Mouse (Mus musculus) liver, adult 2 months (tissue): Measurements from ENCODE around the gene Dcst2. TPM values are rescaled to one million over a fixed set of nuclear protein-coding genes. Genes with fewer than 3 reads are reported as not detected.

Source experiments
- DNase-seq: peaks from one replicate; pipeline ENCODE4 v3.0.0-alpha.2; 2011; ENCODE audit warnings: low read depth, low spot score; ENCODE audit errors: extremely low read depth
- H3K27ac ChIP-seq: fragments of 200-500 bp; replicated peaks from 2 replicates; pipeline ENCODE4 v1.5.1; 2012; ENCODE audit warnings: low read depth, mild to moderate bottlenecking, control low read depth, inconsistent platforms, low read length; ENCODE audit not compliant: insufficient read depth
- H3K27me3 ChIP-seq: fragments of 200-500 bp; 2 replicates; pipeline ENCODE4 v1.6.1; 2012; ENCODE audit warnings: mild to moderate bottlenecking, moderate library complexity, low read length, inconsistent platforms; ENCODE audit not compliant: control insufficient read depth, insufficient read depth
- H3K36me3 ChIP-seq: fragments of 200-500 bp; 2 replicates; pipeline ENCODE4 v1.6.1; 2012; ENCODE audit warnings: low read length, inconsistent platforms; ENCODE audit not compliant: control insufficient read depth, insufficient read depth
- H3K4me1 ChIP-seq: fragments of 200-500 bp; 2 replicates; pipeline ENCODE4 v1.6.1; 2011; ENCODE audit warnings: low read length; ENCODE audit not compliant: control insufficient read depth, insufficient read depth
- H3K4me3 ChIP-seq: fragments of 200-500 bp; 2 replicates; pipeline ENCODE4 v1.5.1; 2011; ENCODE audit warnings: low read depth, mild to moderate bottlenecking, control low read depth, low read length, moderate library complexity; ENCODE audit not compliant: insufficient read depth
- H3K79me2 ChIP-seq: fragments of 200-500 bp; 2 replicates; pipeline ENCODE4 v1.6.1; 2012; ENCODE audit warnings: inconsistent platforms, mild to moderate bottlenecking, low read length, moderate library complexity; ENCODE audit not compliant: control insufficient read depth, insufficient read depth
- H3K9ac ChIP-seq: fragments of 200-500 bp; 2 replicates; pipeline ENCODE4 v1.6.1; 2012; ENCODE audit warnings: low read depth, mild to moderate bottlenecking, control low read depth, inconsistent platforms, low read length
- CTCF ChIP-seq: fragments of 200-500 bp; IDR thresholded peaks from 2 replicates; pipeline ENCODE4 v1.5.1; 2011; ENCODE audit warnings: low read depth, low read length, control low read depth
- POLR2A ChIP-seq: fragments of 200-500 bp; IDR thresholded peaks from 2 replicates; pipeline ENCODE4 v1.6.1; 2011; ENCODE audit warnings: low read length, control low read depth; ENCODE audit not compliant: insufficient read depth; ENCODE audit errors: extremely low read depth
- WGBS: fragments of 180-500 bp; shearing (Covaris S2); methylation state at CpG from one replicate; pipeline ENCODE4 v1.1.7; 2018; 5-methylcytosine and 5-hydroxymethylcytosine counted together
- polyA plus RNA-seq: library from polyadenylated mRNA; depleted of rRNA; stranded (reverse); fragments of >200 nt; gene quantifications from 2 replicates; pipeline ENCODE4 v1.2.3, GENCODE M21; 2012
- total RNA-seq: library from RNA; depleted of rRNA; stranded (reverse); fragments of >200 nt; gene quantifications from 2 replicates; pipeline ENCODE4 v1.2.3, GENCODE M21; 2014

Dcst2 gene
- total and polyA plus RNA-seq, 2 experiments: not detected

- peak; percentile 39 for DNase-seq
- no peak overlapping the region for H3K4me3 ChIP-seq
- H3K9ac ChIP-seq: no peak overlapping the region
- H3K4me1 ChIP-seq: peaks cover 5% of the 10 kb centered on the region; the same call in 1 of the 2 replicates
- no peak overlapping the region for H3K27ac ChIP-seq
- WGBS: 17% methylated on average over 8 of the region's 8 CpGs
- TF ChIP-seq POLR2A: no peak
- TF ChIP-seq CTCF: peak; percentile 90
- no peaks in the 10 kb centered on the region for H3K36me3 ChIP-seq
- H3K79me2 ChIP-seq: no peaks in the 10 kb centered on the region
- H3K27me3 ChIP-seq: 0 out of 2 replicates have a peak, but pooled peaks cover 2% of the 10 kb centered on the region
Observed at GRCm38 (mm10) chr3:89339416-89339815, 22.4 kb upstream of the Dcst2 start.

- TF ChIP-seq POLR2A (no peak), CTCF (peak; percentile 99)
- H3K36me3 ChIP-seq: no peaks in the 10 kb centered on the region
- H3K9ac ChIP-seq: no peak overlapping the region
- WGBS: 8% methylated on average over 11 of the region's 11 CpGs
- DNase-seq: peak; percentile 42
- H3K79me2 ChIP-seq: no peaks in the 10 kb centered on the region
- peak overlapping the region; percentile 18; the same call in 1 of the 2 replicates for H3K4me3 ChIP-seq
- peaks cover 5% of the 10 kb centered on the region; the same call in 1 of the 2 replicates for H3K4me1 ChIP-seq
- no peak overlapping the region for H3K27ac ChIP-seq
- 0 out of 2 replicates have a peak, but pooled peaks cover 2% of the 10 kb centered on the region for H3K27me3 ChIP-seq
Observed at GRCm38 (mm10) chr3:89340465-89340864, 21.3 kb upstream of the Dcst2 start.

- WGBS: 47% methylated on average over 4 of the region's 4 CpGs
- DNase-seq: no peak
- TF ChIP-seq CTCF: no peak
- TF ChIP-seq POLR2A: no peak
- Histone ChIP-seq H3K36me3 (no peaks in the 10 kb centered on the region), H3K4me1 (peaks cover 5% of the 10 kb centered on the region; the same call in 1 of the 2 replicates), H3K27me3 (0 out of 2 replicates have a peak, but pooled peaks cover 2% of the 10 kb centered on the region), H3K9ac (no peak overlapping the region), H3K4me3 (no peak overlapping the region), H3K79me2 (no peaks in the 10 kb centered on the region), H3K27ac (no peak overlapping the region)
Observed at GRCm38 (mm10) chr3:89341794-89342193, 20.0 kb upstream of the Dcst2 start.

- WGBS: 87% methylated on average over 7 of the region's 7 CpGs
- Histone ChIP-seq H3K4me1 (peaks cover 3% of the 10 kb centered on the region; the same call in 1 of the 2 replicates), H3K36me3 (no peaks in the 10 kb centered on the region), H3K27ac (no peak overlapping the region), H3K9ac (no peak overlapping the region), H3K79me2 (no peaks in the 10 kb centered on the region), H3K4me3 (no peak overlapping the region), H3K27me3 (no peaks in the 10 kb centered on the region)
- DNase-seq: no peak
- no peak for TF ChIP-seq CTCF
- no peak for TF ChIP-seq POLR2A
Observed at GRCm38 (mm10) chr3:89343279-89343678, 18.5 kb upstream of the Dcst2 start.

- TF ChIP-seq CTCF: no peak
- no peak for TF ChIP-seq POLR2A
- 90% methylated on average over 10 of the region's 10 CpGs for WGBS
Observed at GRCm38 (mm10) chr3:89346815-89347540, 14.8 kb upstream of the Dcst2 start.

GRCm38 (mm10) chr3:89347916-89348315, 13.9 kb upstream of the Dcst2 start:
- Histone ChIP-seq H3K36me3 (no peaks in the 10 kb centered on the region), H3K4me1 (no peaks in the 10 kb centered on the region), H3K9ac (no peak overlapping the region), H3K4me3 (no peak overlapping the region), H3K27ac (no peak overlapping the region), H3K27me3 (0 out of 2 replicates have a peak, but pooled peaks cover 5% of the 10 kb centered on the region), H3K79me2 (no peaks in the 10 kb centered on the region)
- WGBS: 59% methylated on average over 1 of the region's 1 CpGs
- no peak for DNase-seq
- no peak for TF ChIP-seq CTCF
- no peak for TF ChIP-seq POLR2A

More at GRCm38 (mm10) chr3:89346815-89347540, 14.8 kb upstream of the Dcst2 start:
- H3K4me3 ChIP-seq: no peak overlapping the region
- no peaks in the 10 kb centered on the region for H3K36me3 ChIP-seq
- no peak overlapping the region for H3K9ac ChIP-seq
- H3K79me2 ChIP-seq: no peaks in the 10 kb centered on the region
- H3K27me3 ChIP-seq: 0 out of 2 replicates have a peak, but pooled peaks cover 5% of the 10 kb centered on the region
- H3K4me1 ChIP-seq: no peaks in the 10 kb centered on the region
- H3K27ac ChIP-seq: no peak overlapping the region
- no peak for DNase-seq
